16 mouse cellular contexts compared by ENCODE assay signal in genomic region chr2:170365271-170365670, GRCm38 (mm10).
DNase-seq lines count a peak whose midpoint lies in the region; ATAC-seq and TF ChIP-seq lines count a peak whose summit lies in the region.
"Had no signal": no experiment of that assay in that cellular context is flagged by ENCODE, and none has a peak within 500 bp of the region (broad histone marks: within the 10 kb centered on the region; RNA-seq: fewer than 3 reads in every experiment).

No protein-coding gene starts in this region.

- peak; percentile 65 for TF ChIP-seq EP300 in heart, postnatal 0 days (IDR thresholded peaks at IDR 0.05; ENCODE audit: low read depth)

- no peaks in the 10 kb centered on the region for H3K27me3 ChIP-seq in heart, postnatal 0 days (ENCODE audit: control insufficient read depth, insufficient read depth, low read length)
- H3K27me3 ChIP-seq in lung, embryonic 14.5 days (ENCODE audit: insufficient read depth, low read length) = no peaks in the 10 kb centered on the region
- no peaks in the 10 kb centered on the region for H3K27me3 ChIP-seq in embryonic facial prominence, embryonic 14.5 days (replicated peaks; ENCODE audit: control insufficient read depth, insufficient read depth, low read length)
- H3K27me3 ChIP-seq: hindbrain, embryonic 12.5 days; intestine, embryonic 15.5 days; neural tube, embryonic 15.5 days had no signal

- H3K4me1 ChIP-seq in heart, postnatal 0 days (ENCODE audit: control insufficient read depth, insufficient read depth) = peaks cover 11% of the 10 kb centered on the region
- H3K4me1 ChIP-seq in lung, embryonic 14.5 days (ENCODE audit: insufficient read depth) = peaks cover 13% of the 10 kb centered on the region
- 0 out of 2 replicates have a peak, but pooled peaks cover 6% of the 10 kb centered on the region for H3K4me1 ChIP-seq in embryonic facial prominence, embryonic 14.5 days (ENCODE audit: control insufficient read depth, insufficient read depth, low read length)
- H3K4me1 ChIP-seq: hindbrain, embryonic 12.5 days; intestine, embryonic 15.5 days; midbrain, embryonic 10.5 days; neural tube, embryonic 15.5 days had no signal

- peak overlapping the region; percentile 22; the same call in 1 of the 2 replicates for H3K27ac ChIP-seq in heart, postnatal 0 days (ENCODE audit: low read depth)
- peak overlapping the region; percentile 93 for H3K27ac ChIP-seq in lung, embryonic 14.5 days (ENCODE audit: low read depth)
- no peak overlapping the region for H3K27ac ChIP-seq in embryonic facial prominence, embryonic 14.5 days (replicated peaks; ENCODE audit: low read depth, low read length)
- H3K27ac ChIP-seq: hindbrain, embryonic 12.5 days; intestine, embryonic 15.5 days; midbrain, embryonic 10.5 days; neural tube, embryonic 15.5 days had no signal

- intact Hi-C loops in heart, postnatal 36 days (cut with DNase I) = no loop called here

- no peaks in the 10 kb centered on the region for H3K36me3 ChIP-seq in heart, postnatal 0 days (replicated peaks; ENCODE audit: control insufficient read depth, insufficient read depth, low read length)
- H3K36me3 ChIP-seq in lung, embryonic 14.5 days (ENCODE audit: insufficient read depth) = no peaks in the 10 kb centered on the region
- no peaks in the 10 kb centered on the region for H3K36me3 ChIP-seq in embryonic facial prominence, embryonic 14.5 days (ENCODE audit: control insufficient read depth, insufficient read depth, low read length)
- H3K36me3 ChIP-seq: hindbrain, embryonic 12.5 days; intestine, embryonic 15.5 days; midbrain, embryonic 10.5 days; neural tube, embryonic 15.5 days had no signal

- TF ChIP-seq CTCF in heart, postnatal 0 days (IDR thresholded peaks at IDR 0.05; ENCODE audit: low read depth) = no peak
- TF ChIP-seq CTCF in lung, embryonic 14.5 days (IDR thresholded peaks at IDR 0.05; ENCODE audit: low read depth) = no peak

- H3K4me2 ChIP-seq in heart, postnatal 0 days (ENCODE audit: low read depth, low read length) = no peak overlapping the region
- peak overlapping the region; percentile 35; the same call in 1 of the 2 replicates for H3K4me2 ChIP-seq in lung, embryonic 14.5 days
- no peak overlapping the region for H3K4me2 ChIP-seq in embryonic facial prominence, embryonic 14.5 days (ENCODE audit: low read depth, low read length)
- H3K4me2 ChIP-seq: hindbrain, embryonic 12.5 days; intestine, embryonic 15.5 days; neural tube, embryonic 15.5 days had no signal

- WGBS in heart, postnatal 0 days = 15% methylated on average over 3 of the region's 3 CpGs
- WGBS in lung, embryonic 14.5 days = 20% methylated on average over 3 of the region's 3 CpGs
- 51% methylated on average over 3 of the region's 3 CpGs for WGBS in embryonic facial prominence, embryonic 14.5 days

- peak; percentile 67; the same call in 1 of the 2 replicates for ATAC-seq in heart, postnatal 0 days (ENCODE audit: insufficient read depth, low read depth)
- ATAC-seq in lung, embryonic 14.5 days (ENCODE audit: insufficient read depth) = peak; percentile 86
- ATAC-seq in embryonic facial prominence, embryonic 14.5 days (ENCODE audit: low read depth) = peak; percentile 90
- ATAC-seq: CD4-positive, CD25-positive, alpha-beta regulatory T cell, adult 4 months; forebrain, embryonic 16.5 days; intestine, embryonic 15.5 days had no signal

- no peaks in the 10 kb centered on the region for H3K9me3 ChIP-seq in heart, postnatal 0 days (replicated peaks; ENCODE audit: control insufficient read depth, low read length)
- H3K9me3 ChIP-seq in lung, embryonic 14.5 days (ENCODE audit: low read depth, low read length) = no peaks in the 10 kb centered on the region
- H3K9me3 ChIP-seq in embryonic facial prominence, embryonic 14.5 days (ENCODE audit: control insufficient read depth, low read length) = no peaks in the 10 kb centered on the region
- H3K9me3 ChIP-seq: hindbrain, embryonic 12.5 days; intestine, embryonic 15.5 days; midbrain, embryonic 10.5 days; neural tube, embryonic 15.5 days had no signal

- H3K9ac ChIP-seq in heart, postnatal 0 days (replicated peaks; ENCODE audit: low read depth, low read length) = no peak overlapping the region
- H3K9ac ChIP-seq in lung, embryonic 14.5 days = no peak overlapping the region
- H3K9ac ChIP-seq in embryonic facial prominence, embryonic 14.5 days (ENCODE audit: low read depth, low read length) = no peak overlapping the region
- H3K9ac ChIP-seq: hindbrain, embryonic 12.5 days; intestine, embryonic 15.5 days; neural tube, embryonic 15.5 days had no signal

- DNase-seq in heart, postnatal 0 days (ENCODE audit: low spot score) = peak; percentile 33
- DNase-seq in heart, postnatal 36 days = no peak
- DNase-seq in lung, embryonic 14.5 days = peak; percentile 89
- no peak for DNase-seq in lung, postnatal 10 days
- peak; percentile 89 for DNase-seq in embryonic facial prominence, embryonic 14.5 days (ENCODE audit: low spot score)
- DNase-seq in lung, postnatal 36 days = peak; percentile 55
- DNase-seq in urinary bladder, adult 18-20 months (ENCODE audit: low spot score in 2 of 2) = no peak
- DNase-seq: cerebellum, postnatal 14 days; right cerebral cortex, adult 18-20 months; thymus, adult 18-20 months had no signal

- H3K4me3 ChIP-seq in heart, postnatal 0 days (ENCODE audit: low read depth, low read length) = no peak overlapping the region
- no peak overlapping the region for H3K4me3 ChIP-seq in lung, embryonic 14.5 days (ENCODE audit: low read depth, low read length)
- H3K4me3 ChIP-seq in embryonic facial prominence, embryonic 14.5 days (ENCODE audit: low read depth, low read length) = no peak overlapping the region
- H3K4me3 ChIP-seq: hindbrain, embryonic 12.5 days; intestine, embryonic 15.5 days; midbrain, embryonic 10.5 days; neural tube, embryonic 15.5 days had no signal

Comparison
In these comparisons a context has a peak if more than half of its experiments do, and no peak if none do; other contexts are left out.
1. DNase-seq: peak in heart, postnatal 0 days (single experiment), lung, embryonic 14.5 days (single experiment), embryonic facial prominence, embryonic 14.5 days (single experiment) and lung, postnatal 36 days (single experiment); none in heart, postnatal 36 days (0 of 2), lung, postnatal 10 days (single experiment) and urinary bladder, adult 18-20 months (0 of 2).
2. Peak in every context shown above with its lines, with median percentiles within 50 percentile points of each other: ATAC-seq.